Mouse (Mus musculus) cortical plate, adult 2 months (tissue): ENCODE data around the gene Hook2. TPM values are rescaled to one million over a fixed set of nuclear protein-coding genes. Genes with fewer than 3 reads are reported as not detected.

Experiments
- H3K27ac ChIP-seq: fragments of 200-500 bp; 2 replicates; pipeline ENCODE4 v1.5.1; 2012; ENCODE audit warnings: low read length, control low read depth, inconsistent platforms; ENCODE audit not compliant: insufficient read depth
- H3K4me1 ChIP-seq: fragments of 200-500 bp; 2 replicates; pipeline ENCODE4 v1.6.1; 2011; ENCODE audit warnings: low read length; ENCODE audit not compliant: control insufficient read depth, insufficient read depth
- H3K4me3 ChIP-seq: fragments of 200-500 bp; 2 replicates; pipeline ENCODE4 v1.5.1; 2011; ENCODE audit warnings: mild to moderate bottlenecking, low read length, control low read depth; ENCODE audit not compliant: insufficient read depth
- CTCF ChIP-seq: fragments of 200-500 bp; IDR thresholded peaks from 2 replicates; pipeline ENCODE4 v1.5.1; 2011; ENCODE audit warnings: mild to moderate bottlenecking, control low read depth, low read length; ENCODE audit not compliant: insufficient read depth; ENCODE audit errors: extremely low read depth
- POLR2A ChIP-seq: fragments of 200-500 bp; IDR thresholded peaks from 2 replicates; pipeline ENCODE4 v1.6.1; 2011; ENCODE audit warnings: mild to moderate bottlenecking, low read length, control low read depth; ENCODE audit not compliant: insufficient read depth; ENCODE audit errors: extremely low read depth
- polyA plus RNA-seq: library from polyadenylated mRNA; depleted of rRNA; stranded (reverse); fragments of >200 nt; gene quantifications from 2 replicates; pipeline ENCODE4 v1.2.3, GENCODE M21; 2012; rRNA removed

Hook2 gene
- polyA plus RNA-seq, 1 experiment: 15.6 TPM

- Histone ChIP-seq H3K27ac (peak within 1 kb of the TSS; percentile 90), H3K4me1 (no peaks in the 10 kb centered on the region; the same call in 1 of the 2 replicates), H3K4me3 (peak within 1 kb of the TSS; percentile 68)
- no peak for TF ChIP-seq CTCF
- peak; percentile 54; the same call in 1 of the 2 replicates for TF ChIP-seq POLR2A
Measured at GRCm38 (mm10) chr8:85036718-85037365, 46.4 kb downstream of the Hook2 start, which contains the start of gene Tnpo2. Gene Tnpo2, plus strand, starts transcription at chr8:85036915.

- TF ChIP-seq CTCF (no peak), POLR2A (no peak)
- Histone ChIP-seq H3K4me1 (no peaks in the 10 kb centered on the region; the same call in 1 of the 2 replicates), H3K4me3 (peak overlapping the region; percentile 68)
Measured at GRCm38 (mm10) chr8:85037366-85037680, 46.9 kb downstream of the Hook2 start.

GRCm38 (mm10) chr8:85037681-85038531 lies 47.5 kb downstream of the Hook2 start:
- no peaks in the 10 kb centered on the region; the same call in 1 of the 2 replicates for H3K4me1 ChIP-seq
- TF ChIP-seq CTCF (no peak), POLR2A (peak; percentile 39; the same call in 1 of the 2 replicates)
- peak overlapping the region; percentile 23; the same call in 1 of the 2 replicates for H3K27ac ChIP-seq
- H3K4me3 ChIP-seq: peak overlapping the region; percentile 68

More at GRCm38 (mm10) chr8:85037366-85037680, 46.9 kb downstream of the Hook2 start:
- H3K27ac ChIP-seq: peak overlapping the region; percentile 23; the same call in 1 of the 2 replicates

- Histone ChIP-seq H3K4me3 (no peak overlapping the region), H3K27ac (no peak overlapping the region), H3K4me1 (no peaks in the 10 kb centered on the region; the same call in 1 of the 2 replicates)
- TF ChIP-seq CTCF (no peak), POLR2A (no peak)
Measured at GRCm38 (mm10) chr8:85043619-85044018, 53.2 kb downstream of the Hook2 start.

Other genes with a start within 250 kb of the Hook2 start
- gene Nfix, start 190.3 kb upstream of the Hook2 start, polyA plus RNA-seq: 82.8 and 89.1 TPM in 2 replicates
- gene Dand5, start 167.8 kb upstream of the Hook2 start, polyA plus RNA-seq: 14.9 and 16.0 TPM in 2 replicates
- gene Gadd45gip1, start 159.1 kb upstream of the Hook2 start, polyA plus RNA-seq: 26.0 and 31.2 TPM in 2 replicates
- gene Rad23a, start 149.9 kb upstream of the Hook2 start, polyA plus RNA-seq: 84.7 and 85.9 TPM in 2 replicates
- gene Calr, start 143.7 kb upstream of the Hook2 start, polyA plus RNA-seq: 437 and 467 TPM in 2 replicates
- 58.7 and 60.4 TPM in 2 replicates for gene Farsa, start 133.6 kb upstream of the Hook2 start, polyA plus RNA-seq
- gene Syce2, start 118.5 kb upstream of the Hook2 start, polyA plus RNA-seq: 3.7 and 4.2 TPM in 2 replicates
- 81.5 and 91.9 TPM in 2 replicates for gene Gcdh, start 96.7 kb upstream of the Hook2 start, polyA plus RNA-seq
- gene Klf1, start 88.7 kb upstream of the Hook2 start, polyA plus RNA-seq: 0.23 and 0.35 TPM in 2 replicates
- gene Dnase2a, start 82.0 kb upstream of the Hook2 start, polyA plus RNA-seq: 6.1 and 6.7 TPM in 2 replicates
- 76.0 and 79.7 TPM in 2 replicates for gene Mast1, start 53.2 kb upstream of the Hook2 start, polyA plus RNA-seq
- gene Rtbdn, start 43.6 kb upstream of the Hook2 start, polyA plus RNA-seq: 6.0 and 6.1 TPM in 2 replicates
- not detected in 2 replicates for gene Gm49661, start 21.2 kb upstream of the Hook2 start, polyA plus RNA-seq
- gene Prdx2, start 21.0 kb upstream of the Hook2 start, polyA plus RNA-seq: 287 TPM in 2 replicates
- 37.3 and 37.7 TPM in 2 replicates for gene Rnaseh2a, start 20.8 kb upstream of the Hook2 start, polyA plus RNA-seq
- 57.5 and 81.7 TPM in 2 replicates for gene Junb, start 11.9 kb upstream of the Hook2 start, polyA plus RNA-seq
- gene Best2, start 23.9 kb downstream of the Hook2 start, polyA plus RNA-seq: not detected in 2 replicates
- gene Asna1, start 34.7 kb downstream of the Hook2 start, polyA plus RNA-seq: 267 and 268 TPM in 2 replicates
- gene Trir, start 36.2 kb downstream of the Hook2 start, polyA plus RNA-seq: 118 and 119 TPM in 2 replicates
- gene Tnpo2, start 46.3 kb downstream of the Hook2 start, polyA plus RNA-seq: 110 and 112 TPM in 2 replicates
- 45.1 and 45.8 TPM in 2 replicates for gene Fbxw9, start 69.5 kb downstream of the Hook2 start, polyA plus RNA-seq
- not detected in 2 replicates for gene Gm5741, start 77.4 kb downstream of the Hook2 start, polyA plus RNA-seq
- gene Dhps, start 81.2 kb downstream of the Hook2 start, polyA plus RNA-seq: 70.6 and 74.6 TPM in 2 replicates
- gene Wdr83os, start 90.1 kb downstream of the Hook2 start, polyA plus RNA-seq: 120 and 139 TPM in 2 replicates
- 54.7 and 56.4 TPM in 2 replicates for gene Wdr83, start 90.7 kb downstream of the Hook2 start, polyA plus RNA-seq
- 49.2 and 50.1 TPM in 2 replicates for gene Man2b1, start 92.7 kb downstream of the Hook2 start, polyA plus RNA-seq
- gene Zfp791, start 132.5 kb downstream of the Hook2 start, polyA plus RNA-seq: 3.7 and 4.2 TPM in 2 replicates
- gene Cks1brt, start 161.3 kb downstream of the Hook2 start, polyA plus RNA-seq: not detected in 2 replicates
- not detected in 2 replicates for gene Olfr371, start 235.4 kb downstream of the Hook2 start, polyA plus RNA-seq